Mouse (Mus musculus) CH12.LX (cell line): Measurements from ENCODE around the gene Snx8. TPM values are rescaled to one million over a fixed set of nuclear protein-coding genes. Genes with fewer than 3 reads are reported as not detected.

Experiments used
- DNase-seq: peaks from one replicate; pipeline ENCODE4 v3.0.0-alpha.2; 2013; ENCODE audit errors: extremely low read depth
- H3K27ac ChIP-seq: 2 replicates; pipeline ENCODE4 v1.5.1; 2012; ENCODE audit warnings: low read depth, mild to moderate bottlenecking, control low read depth, moderate library complexity; ENCODE audit not compliant: insufficient read depth
- H3K27me3 ChIP-seq: replicated peaks from 2 replicates; pipeline ENCODE3; 2012; ENCODE audit warnings: inconsistent platforms
- H3K36me3 ChIP-seq, 2 experiments: replicated peaks in 1 of 2; 2 replicates each; pipeline versions ENCODE3 to v1.6.1; 2012; ENCODE audit warnings: inconsistent platforms in 1 of 2, low read length in 1 of 2, mild to moderate bottlenecking in 1 of 2, mixed read lengths in 1 of 2, moderate library complexity in 1 of 2; ENCODE audit not compliant: control insufficient read depth in 1 of 2, insufficient read depth in 1 of 2
- H3K4me1 ChIP-seq, 2 experiments: 2 replicates each; pipeline ENCODE4 v1.6.1; 2012; ENCODE audit warnings: inconsistent platforms in 1 of 2, moderate library complexity in 1 of 2; ENCODE audit not compliant: insufficient read depth in 2 of 2, control insufficient read depth in 1 of 2
- H3K4me2 ChIP-seq: 2 replicates; pipeline ENCODE4 v1.6.1; 2012; ENCODE audit warnings: low read depth, mild to moderate bottlenecking, control low read depth; ENCODE audit not compliant: poor library complexity, insufficient read depth, severe bottlenecking
- H3K4me3 ChIP-seq, 3 experiments: fragments of 150-350 bp in 1 of 3; sonication (generic) in 1 of 3; replicated peaks in 1 of 3; 2 replicates each; pipeline versions ENCODE3 to v1.5.1; 2011 to 2012; ENCODE audit warnings: low read depth in 2 of 3, low read length in 2 of 3, mild to moderate bottlenecking in 2 of 3, moderate library complexity in 2 of 3, control low read depth in 1 of 3, improper control_type of control experiment in 1 of 3, inconsistent platforms in 1 of 3, mixed read lengths in 1 of 3; ENCODE audit not compliant: poor library complexity in 1 of 3
- H3K79me2 ChIP-seq: replicated peaks from 2 replicates; pipeline ENCODE4 v1.6.1; 2012; ENCODE audit warnings: mild to moderate bottlenecking, moderate library complexity; ENCODE audit not compliant: control insufficient read depth, poor library complexity, insufficient read depth, severe bottlenecking; ENCODE audit errors: extremely low read depth
- H3K9ac ChIP-seq: 2 replicates; pipeline ENCODE4 v1.6.1; 2012; ENCODE audit warnings: low read depth, mild to moderate bottlenecking, control low read depth, moderate library complexity; ENCODE audit not compliant: insufficient read depth
- H3K9me3 ChIP-seq: replicated peaks from 2 replicates; pipeline ENCODE3; 2012; ENCODE audit warnings: low read length, inconsistent platforms, mixed read lengths
- BHLHE40 ChIP-seq: IDR thresholded peaks from 2 replicates; pipeline ENCODE4 v1.6.1; 2011; ENCODE audit warnings: mild to moderate bottlenecking, low read depth, low read length, improper control_type of control experiment
- CHD1 ChIP-seq: IDR thresholded peaks from 2 replicates; pipeline ENCODE4 v1.6.1; 2012; ENCODE audit warnings: low read depth, low read length, improper control_type of control experiment, inconsistent platforms
- CHD2 ChIP-seq: IDR thresholded peaks from 2 replicates; pipeline ENCODE4 v1.6.1; 2011; ENCODE audit warnings: low read length, improper control_type of control experiment
- CTCF ChIP-seq, 2 experiments: IDR thresholded peaks in 1 of 2; conservative IDR thresholded peaks in 1 of 2; 2 replicates each; pipeline ENCODE4 v1.5.1; 2011 to 2012; ENCODE audit warnings: low read depth in 2 of 2, low read length in 2 of 2, improper control_type of control experiment in 1 of 2, inconsistent platforms in 1 of 2, mild to moderate bottlenecking in 1 of 2, moderate library complexity in 1 of 2
- ELF1 ChIP-seq: IDR thresholded peaks from 2 replicates; pipeline ENCODE4 v1.6.1; 2014; ENCODE audit warnings: low read depth, mild to moderate bottlenecking, inconsistent platforms, low read length, improper control_type of control experiment
- EP300 ChIP-seq: IDR thresholded peaks from 2 replicates; pipeline ENCODE4 v1.6.1; 2011; ENCODE audit warnings: low read length, improper control_type of control experiment
- HCFC1 ChIP-seq: IDR thresholded peaks from 2 replicates; pipeline ENCODE4 v1.6.1; 2012; ENCODE audit warnings: low read depth, mild to moderate bottlenecking, inconsistent platforms, low read length, improper control_type of control experiment
- JUND ChIP-seq: conservative IDR thresholded peaks from 2 replicates; pipeline ENCODE4 v1.6.1; 2011; ENCODE audit warnings: low read depth, low read length, improper control_type of control experiment
- KAT2A ChIP-seq: IDR thresholded peaks from 2 replicates; pipeline ENCODE4 v1.6.1; 2012; ENCODE audit warnings: low read length, improper control_type of control experiment, inconsistent platforms; ENCODE audit not compliant: insufficient replicate concordance
- MAFK ChIP-seq: IDR thresholded peaks from 2 replicates; pipeline ENCODE4 v1.6.1; 2011; ENCODE audit warnings: low read length, improper control_type of control experiment; ENCODE audit not compliant: insufficient replicate concordance
- MAZ ChIP-seq: IDR thresholded peaks from 2 replicates; pipeline ENCODE4 v1.6.1; 2012; ENCODE audit warnings: low read depth, mild to moderate bottlenecking, inconsistent platforms, low read length, improper control_type of control experiment, moderate library complexity
- MEF2A ChIP-seq: IDR thresholded peaks from 2 replicates; pipeline ENCODE4 v1.6.1; 2014; ENCODE audit warnings: low read depth, mild to moderate bottlenecking, inconsistent platforms, low read length, improper control_type of control experiment, borderline replicate concordance
- MYC ChIP-seq: IDR thresholded peaks from 2 replicates; pipeline ENCODE4 v1.6.1; 2011; ENCODE audit warnings: low read depth, mild to moderate bottlenecking, improper control_type of control experiment, low read length
- NELFE ChIP-seq: IDR thresholded peaks from 2 replicates; pipeline ENCODE4 v1.6.1; 2011; ENCODE audit warnings: low read depth, low read length, improper control_type of control experiment
- NRF1 ChIP-seq: IDR thresholded peaks from 2 replicates; pipeline ENCODE4 v1.6.1; 2014; ENCODE audit warnings: low read depth, mild to moderate bottlenecking, inconsistent platforms, low read length, improper control_type of control experiment, moderate library complexity
- PAX5 ChIP-seq: IDR thresholded peaks from 2 replicates; pipeline ENCODE4 v1.6.1; 2012; ENCODE audit warnings: low read length, inconsistent platforms, mixed read lengths
- POLR2AphosphoS2 ChIP-seq: IDR thresholded peaks from 2 replicates; pipeline ENCODE4 v1.6.1; 2011; ENCODE audit warnings: low read depth, low read length, improper control_type of control experiment
- RAD21 ChIP-seq: IDR thresholded peaks from 2 replicates; pipeline ENCODE4 v1.6.1; 2011; ENCODE audit warnings: low read depth, mild to moderate bottlenecking, low read length, improper control_type of control experiment, moderate library complexity
- RCOR1 ChIP-seq: conservative IDR thresholded peaks from 2 replicates; pipeline ENCODE4 v1.6.1; 2012; ENCODE audit warnings: low read depth, mild to moderate bottlenecking, inconsistent platforms, low read length, improper control_type of control experiment
- SMC3 ChIP-seq: IDR thresholded peaks from 2 replicates; pipeline ENCODE4 v1.6.1; 2011; ENCODE audit warnings: low read depth, low read length, improper control_type of control experiment
- TBP ChIP-seq: conservative IDR thresholded peaks from 2 replicates; pipeline ENCODE4 v1.6.1; 2011; ENCODE audit warnings: low read depth, low read length, improper control_type of control experiment
- UBTF ChIP-seq: IDR thresholded peaks from 2 replicates; pipeline ENCODE4 v1.6.1; 2012; ENCODE audit warnings: low read depth, mild to moderate bottlenecking, inconsistent platforms, low read length, improper control_type of control experiment, moderate library complexity
- USF2 ChIP-seq: conservative IDR thresholded peaks from 2 replicates; pipeline ENCODE4 v1.6.1; 2011; ENCODE audit warnings: low read depth, low read length, improper control_type of control experiment
- ZC3H11A ChIP-seq: IDR thresholded peaks from 2 replicates; pipeline ENCODE4 v1.6.1; 2012; ENCODE audit warnings: low read depth, mild to moderate bottlenecking, inconsistent platforms, low read length, improper control_type of control experiment
- ZKSCAN1 ChIP-seq: IDR thresholded peaks from 2 replicates; pipeline ENCODE4 v1.6.1; 2012; ENCODE audit warnings: low read depth, inconsistent platforms, low read length, improper control_type of control experiment, borderline replicate concordance
- ZMIZ1 ChIP-seq: IDR thresholded peaks from 2 replicates; pipeline ENCODE4 v1.6.1; 2012; ENCODE audit warnings: low read depth, mild to moderate bottlenecking, inconsistent platforms, low read length, improper control_type of control experiment
- ZNF384 ChIP-seq: IDR thresholded peaks from 2 replicates; pipeline ENCODE4 v1.6.1; 2012; ENCODE audit warnings: low read depth, low read length, improper control_type of control experiment, inconsistent platforms
- dilution Hi-C: fragments of 300-500 bp; cut with MboI; formaldehyde crosslinking; loops from 2 replicates; pipeline ENCODE4 v1.14.3; 2020; ENCODE audit warnings: low sequenced_read_pairs; ENCODE audit not compliant: extremely low pct_unique_long_range_greater_than_20kb, extremely low pct_ligation_motif_present
- in situ Hi-C: fragments of 300-500 bp; cut with MboI; formaldehyde crosslinking; loops from 3 replicates; pipeline ENCODE4 v1.14.3; 2019; ENCODE audit warnings: low sequenced_read_pairs, low pct_ligation_motif_present, low pct_unique_long_range_greater_than_20kb, mixed read lengths
- polyA plus RNA-seq: library from polyadenylated mRNA; unstranded; fragments of >175 nt; gene quantifications from 2 replicates; pipeline ENCODE4 v1.2.1, GENCODE M21; 2012; ENCODE audit warnings: low read depth; ENCODE audit not compliant: insufficient read length
- total RNA-seq, 2 experiments: library from RNA; depleted of rRNA; stranded (reverse); fragments of 300-350 nt in 1 of 2; fragments of >200 nt in 1 of 2; gene quantifications; 2 replicates each; pipeline ENCODE4 v1.2.3; 2012 to 2014

Snx8 gene
- total and polyA plus RNA-seq, 3 experiments: 20.8 to 42.4 (median 34.6) TPM

DNA sequence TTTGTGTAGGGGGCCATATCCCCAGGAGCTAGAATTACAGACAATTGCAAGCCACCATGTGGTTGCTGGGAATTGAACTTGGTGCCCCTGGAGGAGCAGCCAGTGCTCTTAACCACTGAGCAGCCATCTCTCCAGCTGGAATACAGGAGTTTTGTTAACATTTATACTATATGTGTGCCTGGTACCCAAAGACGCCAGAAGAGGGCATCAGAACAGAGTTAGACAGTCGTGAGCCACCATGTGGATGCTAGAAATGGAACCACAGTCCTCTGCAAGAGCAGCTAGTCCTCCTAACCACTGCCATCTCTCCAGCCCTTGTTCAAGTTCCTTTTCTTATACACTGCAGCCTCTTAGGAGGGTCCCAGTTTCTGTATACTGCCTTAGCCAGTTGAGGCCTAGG is 55.4 kb downstream of the Snx8 start (continued):
- no peak for TF ChIP-seq NRF1
- TF ChIP-seq PAX5: no peak
- no peak for TF ChIP-seq TBP
- TF ChIP-seq RCOR1: no peak
- no peak for TF ChIP-seq HCFC1
- no peak for TF ChIP-seq UBTF
- no peak for TF ChIP-seq JUND
- no peak for TF ChIP-seq MAFK
- no peak for TF ChIP-seq MEF2A
- TF ChIP-seq CHD2: no peak
- peak; percentile 52 for TF ChIP-seq SMC3
- no peak for TF ChIP-seq BHLHE40
- TF ChIP-seq NELFE: no peak
- TF ChIP-seq ZMIZ1: no peak
- TF ChIP-seq MAZ: no peak

DNA sequence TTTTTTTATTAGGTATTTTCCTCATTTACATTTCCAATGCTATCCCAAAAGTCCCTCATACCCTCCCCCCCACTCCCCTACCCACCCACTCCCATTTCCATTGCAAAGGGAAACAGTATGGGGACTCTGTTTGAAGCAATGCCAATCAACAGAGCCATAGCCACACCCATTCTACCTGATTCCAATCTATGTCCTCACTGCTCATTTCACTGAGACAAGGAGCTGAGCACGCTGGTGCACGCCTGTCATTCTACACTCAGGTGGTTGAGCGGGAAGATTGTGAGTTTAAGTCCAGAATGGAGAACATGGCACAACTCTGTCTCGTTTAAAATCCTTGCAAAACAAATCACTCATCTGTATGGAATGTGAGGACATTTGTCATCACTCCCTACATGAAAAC is 56.5 kb downstream of the Snx8 start:
- no peak overlapping the region for H3K9ac ChIP-seq
- dilution Hi-C loops: no loop called here
- peaks cover 25 to 66% of the 10 kb centered on the region in 2 experiments for H3K36me3 ChIP-seq

DNA sequence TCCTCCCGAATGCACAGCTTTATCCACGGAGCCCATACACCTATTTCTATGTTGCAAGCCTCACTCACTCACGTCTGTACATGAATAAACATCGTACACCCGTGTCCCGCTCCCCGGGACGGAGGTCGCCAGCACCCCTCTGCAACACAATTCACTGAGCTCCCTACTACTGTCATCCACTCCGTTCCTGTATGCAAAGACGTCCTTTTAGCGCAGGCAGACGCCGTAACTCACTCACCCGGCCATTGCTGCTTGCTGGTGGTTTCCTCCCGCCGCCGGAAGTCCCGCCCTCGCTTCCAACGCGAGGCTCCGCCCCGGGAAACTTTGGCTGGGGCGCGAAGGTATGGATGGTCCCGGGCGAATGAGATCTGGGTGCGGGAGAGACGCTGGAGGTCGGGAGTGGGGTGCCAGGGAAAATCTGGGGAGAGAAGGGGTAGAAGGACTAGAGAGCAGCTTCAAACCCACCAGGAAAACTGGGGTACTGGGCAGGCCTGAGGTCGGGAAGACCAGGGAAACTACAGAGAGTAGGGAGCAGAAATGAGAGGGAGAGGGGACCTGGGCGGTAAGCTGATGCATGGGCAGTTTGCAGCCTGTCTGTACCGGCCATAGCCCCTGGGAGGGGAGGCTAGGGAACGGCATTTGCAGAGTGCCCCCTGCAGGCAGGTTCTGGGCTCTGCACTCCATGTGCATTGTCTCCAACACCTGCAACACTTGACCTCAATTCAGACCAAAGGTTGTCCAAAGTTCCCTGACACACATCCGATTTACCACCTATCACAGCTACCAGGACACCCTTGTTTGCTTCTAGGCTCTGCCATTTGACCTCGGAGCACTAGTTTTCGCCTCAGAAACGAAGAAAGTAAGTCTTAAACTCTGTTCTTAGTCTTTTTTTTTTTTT is 57.2 kb downstream of the Snx8 start, which contains the start of gene Mrm2:
Mrm2 (minus strand) TSS at position 284 of the 898 bp plus-strand sequence.
- H3K36me3 ChIP-seq: peaks cover 26 to 65% of the 10 kb centered on the region in 2 experiments
- in situ Hi-C loops (no loop called here), dilution Hi-C loops (no loop called here)
- peaks cover 8 to 23% of the 10 kb centered on the region in 2 experiments for H3K4me1 ChIP-seq
- peak within 1 kb of the TSS; percentile 96 for H3K9ac ChIP-seq
- peak within 1 kb of the TSS; percentile 78 to 97 (median 93) for H3K4me3 ChIP-seq
- peak within 1 kb of the TSS; percentile 73 for H3K4me2 ChIP-seq
- no peaks in the 10 kb centered on the region for H3K9me3 ChIP-seq
- H3K27ac ChIP-seq: peak within 1 kb of the TSS; percentile 77
- H3K79me2 ChIP-seq: no peaks in the 10 kb centered on the region
- H3K27me3 ChIP-seq: no peaks in the 10 kb centered on the region
- DNase-seq: peak; percentile 89
- TF ChIP-seq ZC3H11A (no peak), KAT2A (0 out of 2 replicates have a peak, but pooled peaks have one; percentile 63), MYC (peak; percentile 92), CHD1 (peak; percentile 76; the same call in 1 of the 2 replicates), UBTF (no peak), HCFC1 (peak; percentile 75), EP300 (no peak), MAFK (no peak), TBP (0 out of 2 replicates have a peak, but pooled peaks have one; percentile 13), CTCF (conservative IDR thresholded peaks at IDR 0.05 in 1 of 2, IDR thresholded peaks at IDR 0.05 in 1 of 2; ENCODE audit: low read depth in 2 of 2, low read length in 2 of 2) (peak; percentile 85 to 94), USF2 (no peak), ELF1 (peak; percentile 52; the same call in 1 of the 2 replicates), NRF1 (0 out of 2 replicates have a peak, but pooled peaks have one; percentile 36), SMC3 (peak; percentile 40), MEF2A (peak; percentile 53; the same call in 1 of the 2 replicates), ZMIZ1 (peak; percentile 78), ZKSCAN1 (no peak), CHD2 (peak; percentile 57), POLR2AphosphoS2 (0 out of 2 replicates have a peak, but pooled peaks have one; percentile 61), ZNF384 (no peak)

More for the DNA sequence above, 56.5 kb downstream of the Snx8 start:
- in situ Hi-C loops: no loop called here
- no peak for TF ChIP-seq RAD21
- 0 out of 2 replicates have a peak overlapping the region, but pooled peaks have one; percentile 41 for H3K4me2 ChIP-seq
- no peak overlapping the region for H3K27ac ChIP-seq
- H3K4me3 ChIP-seq: no peak overlapping the region
- H3K4me1 ChIP-seq: peaks cover 8 to 23% of the 10 kb centered on the region in 2 experiments
- H3K9me3 ChIP-seq: no peaks in the 10 kb centered on the region
- no peak for DNase-seq
- H3K27me3 ChIP-seq: no peaks in the 10 kb centered on the region
- H3K79me2 ChIP-seq: no peaks in the 10 kb centered on the region
